In genomic region chr7:111249606-111250005, GRCm38 (mm10) we compare ENCODE assay signal across 8 mouse cellular contexts.
DNase-seq lines count a peak whose midpoint lies in the region; ATAC-seq and TF ChIP-seq lines count a peak whose summit lies in the region.

No protein-coding gene starts in this region.

- H3K36me3 ChIP-seq in heart, embryonic 10.5 days, result no peaks in the 10 kb centered on the region
- H3K36me3 ChIP-seq in forebrain, embryonic 10.5 days (replicated peaks), result no peaks in the 10 kb centered on the region
- no peaks in the 10 kb centered on the region for H3K36me3 ChIP-seq in myocyte (ENCODE audit: control insufficient read depth, insufficient read depth)

- DNase-seq in heart, adult 18-20 months, result peak; percentile 77 to 94
- DNase-seq in heart, embryonic 10.5 days (ENCODE audit: low spot score), result no peak
- peak; percentile 81 for DNase-seq in brain, adult 2 months (ENCODE audit: low read depth, low spot score)
- peak; percentile 73 for DNase-seq in forebrain, embryonic 10.5 days (ENCODE audit: extremely low spot score, low spot score)
- DNase-seq in left cerebral cortex, adult 2 months (ENCODE audit: extremely low spot score in 1 of 2, low spot score in 2 of 2), result peak; percentile 80 to 88
- DNase-seq in spleen, postnatal 36 days (ENCODE audit: low spot score in 2 of 2), result peak; percentile 38 to 41

- no peaks in the 10 kb centered on the region; the same call in 1 of the 2 replicates for H3K4me1 ChIP-seq in heart, embryonic 10.5 days
- H3K4me1 ChIP-seq in forebrain, embryonic 10.5 days, result no peaks in the 10 kb centered on the region

- H3K9me3 ChIP-seq in heart, embryonic 10.5 days, result no peaks in the 10 kb centered on the region
- H3K9me3 ChIP-seq in forebrain, embryonic 10.5 days, result no peaks in the 10 kb centered on the region

- H3K27me3 ChIP-seq in heart, embryonic 10.5 days (ENCODE audit: insufficient read depth, poor library complexity, severe bottlenecking), result no peaks in the 10 kb centered on the region
- no peaks in the 10 kb centered on the region for H3K27me3 ChIP-seq in forebrain, embryonic 10.5 days (ENCODE audit: poor library complexity, severe bottlenecking)
- no peaks in the 10 kb centered on the region for H3K27me3 ChIP-seq in myocyte (ENCODE audit: control insufficient read depth, insufficient read depth, insufficient read length)

- peak; percentile 68 to 69; a peak in 3 of 4 replicates for ATAC-seq in hematopoietic stem cell, adult 5-6 weeks (replicated peaks in 1 of 2; ENCODE audit: insufficient read depth in 1 of 2, low FRiP score in 2 of 2, low TSS enrichment in 1 of 2, low read depth in 1 of 2, poor library complexity in 2 of 2, severe bottlenecking in 2 of 2)

- 38% methylated on average over 5 of the region's 5 CpGs for WGBS in heart, embryonic 10.5 days
- 35% methylated on average over 5 of the region's 5 CpGs for WGBS in forebrain, embryonic 10.5 days

- no peak overlapping the region for H3K27ac ChIP-seq in heart, embryonic 10.5 days
- no peak overlapping the region for H3K27ac ChIP-seq in forebrain, embryonic 10.5 days
- H3K27ac ChIP-seq in left cerebral cortex, adult 2 months, result no peak overlapping the region

- no peak overlapping the region for H3K4me2 ChIP-seq in myocyte (ENCODE audit: low read depth)

- no peak; the same call in none of the 2 replicates for TF ChIP-seq CTCF in left cerebral cortex, adult 2 months (IDR thresholded peaks at IDR 0.05)

- no peaks in the 10 kb centered on the region for H3K79me2 ChIP-seq in myocyte (ENCODE audit: control insufficient read depth, insufficient read depth)

- no peak for TF ChIP-seq POLR2A in myocyte (IDR thresholded peaks at IDR 0.05; ENCODE audit: insufficient read length, low read depth)

- intact Hi-C loops in left cerebral cortex, adult 2 months (cut with DNase I), result loop anchor here (2.0 to 10.0 kb wide), 3 partner anchors 295 to 719 kb away; partner anchors contain the start of gene Galnt18

- no peak overlapping the region for H3ac ChIP-seq in myocyte (ENCODE audit: control insufficient read depth, insufficient read length)

- H3K4me3 ChIP-seq in heart, embryonic 10.5 days, result no peak overlapping the region
- no peak overlapping the region for H3K4me3 ChIP-seq in forebrain, embryonic 10.5 days
- H3K4me3 ChIP-seq in left cerebral cortex, adult 2 months, result no peak overlapping the region
- no peak overlapping the region for H3K4me3 ChIP-seq in myocyte

TF ChIP-seq in myocyte, 11 proteins besides CTCF, POLR2A, EP300 and RAD21:
- TF ChIP-seq CEBPB (IDR thresholded peaks at IDR 0.05; ENCODE audit: insufficient read depth, poor library complexity, severe bottlenecking) (peak; percentile 61), REST (IDR thresholded peaks at IDR 0.05; ENCODE audit: insufficient read depth, insufficient read length) (no peak), TCF3 (IDR thresholded peaks at IDR 0.05; ENCODE audit: insufficient read length, low read depth) (no peak), SRF (IDR thresholded peaks at IDR 0.05; ENCODE audit: control insufficient read depth, insufficient read length, low read depth) (no peak)
TF ChIP-seq in myocyte: peak in this region for 1.
